Mouse (Mus musculus) MEL (cell line): ENCODE measurements around the gene Foxp3.

Experiments used
- CTCF ChIP-seq, 3 experiments: IDR thresholded peaks in 2 of 3; conservative IDR thresholded peaks in 1 of 3; 2 replicates each; pipeline ENCODE4 v1.5.1; 2011 to 2012; ENCODE audit warnings: low read length in 3 of 3, low read depth in 2 of 3, mild to moderate bottlenecking in 2 of 3, improper control_type of control experiment in 1 of 3, inconsistent platforms in 1 of 3, mixed read lengths in 1 of 3, moderate library complexity in 1 of 3; ENCODE audit not compliant: control insufficient read depth in 1 of 3, insufficient read depth in 1 of 3, poor library complexity in 1 of 3, severe bottlenecking in 1 of 3
- MAX ChIP-seq: IDR thresholded peaks from 2 replicates; pipeline ENCODE4 v1.6.1; 2011; ENCODE audit warnings: low read length, improper control_type of control experiment
- MYC ChIP-seq: IDR thresholded peaks from 2 replicates; pipeline ENCODE4 v1.6.1; 2011; ENCODE audit warnings: low read depth, mild to moderate bottlenecking, low read length, improper control_type of control experiment, moderate library complexity
- POLR2AphosphoS5 ChIP-seq: IDR thresholded peaks from 2 replicates; pipeline ENCODE4 v1.6.1; 2012; ENCODE audit warnings: low read depth, borderline replicate concordance, mild to moderate bottlenecking, inconsistent platforms, low read length, moderate library complexity, mixed read lengths
- ZNF384 ChIP-seq: IDR thresholded peaks from 2 replicates; pipeline ENCODE4 v1.6.1; 2012; ENCODE audit warnings: low read depth, mild to moderate bottlenecking, inconsistent platforms, low read length, improper control_type of control experiment

GRCm38 (mm10) chrX:7574087-7574884 lies 842 bp downstream of the Foxp3 start, which contains the start of gene Ppp1r3f:
- TF ChIP-seq POLR2AphosphoS5, result no peak
- no peak for TF ChIP-seq ZNF384
- TF ChIP-seq CTCF (IDR thresholded peaks at IDR 0.05 in 2 of 3, conservative IDR thresholded peaks at IDR 0.05 in 1 of 3; ENCODE audit: control insufficient read depth in 1 of 3, insufficient read depth in 1 of 3, low read depth in 2 of 3, low read length in 3 of 3, poor library complexity in 1 of 3, severe bottlenecking in 1 of 3), result no peak
- peak; percentile 56; the same call in 1 of the 2 replicates for TF ChIP-seq MYC
- peak; percentile 64 for TF ChIP-seq MAX
